Mouse (Mus musculus) intestine, embryonic 15.5 days (tissue): Measurements from ENCODE around the gene Rlf. TPM values are rescaled to one million over a fixed set of nuclear protein-coding genes. Genes with fewer than 3 reads are reported as not detected.

Experiments
- ATAC-seq: fragments of 200-750 bp; cut with Nextera tagmentation; 2 replicates; pipeline ENCODE4 v1.8.0; 2017; ENCODE audit warnings: moderate TSS enrichment, moderate library complexity
- H3K27ac ChIP-seq: fragments of 300-500 bp; sonication (generic); 2 replicates; pipeline ENCODE4 v1.5.1; 2015; ENCODE audit warnings: mild to moderate bottlenecking, inconsistent platforms
- H3K27me3 ChIP-seq: fragments of 300-500 bp; sonication (generic); replicated peaks from 2 replicates; pipeline ENCODE4 v1.6.1; 2015; ENCODE audit warnings: inconsistent platforms
- H3K36me3 ChIP-seq: fragments of 300-500 bp; sonication (generic); 2 replicates; pipeline ENCODE4 v1.6.1; 2015; ENCODE audit warnings: inconsistent platforms
- H3K4me1 ChIP-seq: fragments of 300-500 bp; sonication (generic); replicated peaks from 2 replicates; pipeline ENCODE4 v1.6.1; 2015; ENCODE audit warnings: inconsistent platforms
- H3K4me2 ChIP-seq: fragments of 300-500 bp; sonication (generic); replicated peaks from 2 replicates; pipeline ENCODE4 v1.6.1; 2015; ENCODE audit warnings: mild to moderate bottlenecking, inconsistent platforms
- H3K4me3 ChIP-seq: fragments of 300-500 bp; sonication (generic); replicated peaks from 2 replicates; pipeline ENCODE4 v1.5.1; 2015; ENCODE audit warnings: inconsistent platforms
- H3K9ac ChIP-seq: fragments of 300-500 bp; sonication (generic); 2 replicates; pipeline ENCODE4 v1.6.1; 2015; ENCODE audit warnings: inconsistent platforms
- H3K9me3 ChIP-seq: fragments of 300-500 bp; sonication (generic); 2 replicates; pipeline ENCODE4 v1.6.1; 2016; ENCODE audit warnings: inconsistent platforms
- WGBS: fragments of 180-500 bp; shearing (Covaris S2); methylation state at CpG from one replicate; pipeline ENCODE4 v1.1.7; 2015; 5-methylcytosine and 5-hydroxymethylcytosine counted together
- polyA plus RNA-seq: library from polyadenylated mRNA; unstranded; fragments of >200 nt; fragmentation: Nextera tagmentation; extraction: Ambion mirVana; gene quantifications from 2 replicates; pipeline ENCODE4 v1.2.1, GENCODE M21; 2015

Gene Rlf
- polyA plus RNA-seq, result 22.2 and 23.0 TPM in 2 replicates

DNA sequence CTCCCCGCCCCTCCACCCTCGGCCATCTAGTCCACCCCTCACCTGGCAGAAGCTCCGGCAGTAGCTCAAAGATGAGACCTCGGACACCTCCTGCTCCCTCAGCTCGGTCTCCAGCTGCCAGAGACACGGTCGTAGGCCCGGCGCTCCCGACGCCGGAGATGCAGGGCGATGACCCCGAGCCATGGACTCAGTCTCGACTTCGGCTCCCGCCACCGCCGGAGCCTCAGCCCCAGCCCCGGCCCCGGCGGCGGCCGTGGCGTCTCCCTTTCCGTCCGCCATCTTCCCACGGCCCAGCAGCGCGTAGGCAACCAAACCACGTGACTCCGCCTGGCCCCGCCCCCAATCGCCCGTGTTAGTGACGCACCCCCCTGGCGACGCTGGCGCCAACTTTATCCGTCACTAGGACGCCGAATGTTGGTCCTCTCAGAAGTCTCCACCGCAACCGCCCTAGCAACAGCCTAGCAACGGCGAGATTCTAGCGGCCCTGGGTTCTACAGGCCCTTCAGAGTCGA lies at the start of gene Rlf:
Gene Rlf (minus strand): TSS at position 292 of the 512 bp plus-strand sequence.
- no peaks in the 10 kb centered on the region for H3K36me3 ChIP-seq
- no peaks in the 10 kb centered on the region for H3K9me3 ChIP-seq
- H3K27ac ChIP-seq, result peak within 1 kb of the TSS; percentile 86
- no peaks in the 10 kb centered on the region for H3K27me3 ChIP-seq
- peaks cover 9% of the 10 kb centered on the region; the same call in 1 of the 2 replicates for H3K4me1 ChIP-seq
- peak; percentile 97 for ATAC-seq
- peak within 1 kb of the TSS; percentile 91 for H3K4me3 ChIP-seq
- peak within 1 kb of the TSS; percentile 94 for H3K9ac ChIP-seq
- H3K4me2 ChIP-seq, result peak within 1 kb of the TSS; percentile 56
- under 1% methylated on average over 47 of the region's 48 CpGs for WGBS

- no peaks in the 10 kb centered on the region for H3K4me1 ChIP-seq
- ATAC-seq, result no peak
- H3K9ac ChIP-seq, result no peak overlapping the region
- H3K27me3 ChIP-seq, result no peaks in the 10 kb centered on the region
- H3K9me3 ChIP-seq, result no peaks in the 10 kb centered on the region
- no peak overlapping the region for H3K4me3 ChIP-seq
- no peaks in the 10 kb centered on the region for H3K36me3 ChIP-seq
- whole genome bisulfite sequencing, result 88% methylated on average over 1 of the region's 1 CpGs
- no peak overlapping the region for H3K4me2 ChIP-seq
- H3K27ac ChIP-seq, result no peak overlapping the region
Observed at GRCm38 (mm10) chr4:121241612-121242000, 26.7 kb upstream of the Rlf start.

DNA sequence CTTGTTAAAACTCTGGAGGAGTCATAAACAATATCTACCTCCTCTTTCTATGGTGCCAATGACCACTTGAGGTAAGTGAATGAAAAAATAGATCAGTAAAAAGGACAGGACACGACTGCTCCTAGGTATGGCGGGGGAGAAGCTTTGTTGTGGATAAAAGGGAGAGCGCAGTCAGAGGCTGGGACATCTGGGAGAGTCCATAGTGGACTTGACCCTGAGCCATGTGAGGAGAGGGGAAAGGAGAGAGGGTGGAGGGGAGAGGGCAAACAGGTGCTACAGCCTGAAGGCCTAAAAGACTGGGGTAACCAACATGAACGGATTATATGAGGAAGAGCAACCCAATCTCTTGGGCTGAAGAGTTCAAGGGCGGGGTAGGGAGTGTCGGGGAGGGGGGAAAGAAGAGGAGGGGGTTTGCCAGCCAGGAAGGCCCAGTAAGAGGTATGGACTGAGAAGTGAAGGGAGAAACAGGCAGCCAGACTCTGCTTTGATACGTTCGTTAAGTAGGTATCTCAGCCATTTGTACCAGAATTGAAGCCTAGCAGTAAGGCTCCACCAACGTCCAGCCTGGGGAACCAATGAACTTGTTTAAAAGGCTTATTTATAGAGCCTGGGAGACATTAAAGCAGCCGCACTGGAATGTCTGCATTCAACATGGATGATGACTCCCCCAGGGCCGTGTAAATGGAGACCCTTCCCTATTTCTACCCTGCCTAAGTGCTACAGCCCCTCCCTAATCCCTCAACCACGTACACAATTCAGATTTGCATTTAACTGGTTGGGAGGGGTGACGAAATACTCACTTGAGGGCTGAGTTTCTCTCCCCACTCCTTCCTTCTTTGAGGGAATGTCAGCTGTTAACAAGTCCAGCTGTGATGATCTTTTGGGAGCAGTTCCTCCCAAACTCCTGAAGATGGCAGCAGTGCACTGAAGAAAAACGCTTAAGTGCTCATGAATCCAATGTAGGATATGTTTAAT lies 26.0 kb upstream of the Rlf start:
- Histone ChIP-seq H3K27ac (no peak overlapping the region), H3K4me3 (no peak overlapping the region), H3K9me3 (no peaks in the 10 kb centered on the region), H3K4me2 (no peak overlapping the region), H3K9ac (no peak overlapping the region), H3K27me3 (no peaks in the 10 kb centered on the region), H3K4me1 (no peaks in the 10 kb centered on the region), H3K36me3 (no peaks in the 10 kb centered on the region)
- 45% methylated on average over 14 of the region's 14 CpGs for WGBS
- no peak; the same call in 1 of the 2 replicates for ATAC-seq

- H3K9ac ChIP-seq, result no peak overlapping the region
- ATAC-seq, result no peak
- H3K4me1 ChIP-seq, result no peaks in the 10 kb centered on the region
- 64% methylated on average over 4 of the region's 4 CpGs for WGBS
- no peak overlapping the region for H3K4me2 ChIP-seq
- no peak overlapping the region for H3K4me3 ChIP-seq
- no peak overlapping the region for H3K27ac ChIP-seq
- H3K27me3 ChIP-seq, result no peaks in the 10 kb centered on the region
- no peaks in the 10 kb centered on the region for H3K9me3 ChIP-seq
- H3K36me3 ChIP-seq, result no peaks in the 10 kb centered on the region
Observed at GRCm38 (mm10) chr4:121239878-121240277, 25.0 kb upstream of the Rlf start.

DNA sequence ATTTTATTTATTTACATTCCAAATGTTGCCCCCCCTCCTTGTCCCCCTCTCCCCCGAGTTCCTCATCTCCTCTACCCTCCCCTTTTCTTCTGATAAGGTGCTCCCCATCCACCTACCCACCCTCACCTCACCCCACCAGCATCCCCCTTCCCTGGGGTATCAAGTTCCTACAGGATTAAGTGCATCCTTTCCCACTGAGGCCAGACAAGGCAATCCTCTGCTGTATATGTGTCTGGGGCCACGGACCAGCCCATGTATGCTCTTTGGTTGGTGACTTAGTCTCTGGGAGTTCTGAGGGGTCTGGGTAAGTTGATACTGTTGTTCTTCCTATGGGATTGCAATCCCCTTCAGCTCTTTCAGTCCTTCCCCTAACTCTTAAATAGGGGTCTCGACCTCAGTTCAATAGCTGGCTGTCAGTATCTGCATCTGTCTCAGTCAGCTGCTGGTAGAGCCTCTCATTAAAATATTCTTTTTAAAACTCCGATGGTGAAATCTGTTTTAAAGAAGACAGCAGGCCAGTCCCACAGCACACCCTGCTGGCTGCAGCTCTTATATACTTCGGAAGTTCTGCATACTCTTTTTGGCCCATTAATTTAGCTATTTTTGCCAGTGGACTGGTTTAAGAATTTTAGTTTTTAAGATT lies 17.0 kb upstream of the Rlf start:
- Histone ChIP-seq H3K4me2 (no peak overlapping the region), H3K27me3 (peaks cover 4% of the 10 kb centered on the region; the same call in 1 of the 2 replicates), H3K4me1 (no peaks in the 10 kb centered on the region), H3K27ac (no peak overlapping the region), H3K9ac (no peak overlapping the region), H3K4me3 (no peak overlapping the region), H3K36me3 (no peaks in the 10 kb centered on the region), H3K9me3 (no peaks in the 10 kb centered on the region)
- no peak for ATAC-seq
- WGBS, result 18% methylated on average over 5 of the region's 5 CpGs

DNA sequence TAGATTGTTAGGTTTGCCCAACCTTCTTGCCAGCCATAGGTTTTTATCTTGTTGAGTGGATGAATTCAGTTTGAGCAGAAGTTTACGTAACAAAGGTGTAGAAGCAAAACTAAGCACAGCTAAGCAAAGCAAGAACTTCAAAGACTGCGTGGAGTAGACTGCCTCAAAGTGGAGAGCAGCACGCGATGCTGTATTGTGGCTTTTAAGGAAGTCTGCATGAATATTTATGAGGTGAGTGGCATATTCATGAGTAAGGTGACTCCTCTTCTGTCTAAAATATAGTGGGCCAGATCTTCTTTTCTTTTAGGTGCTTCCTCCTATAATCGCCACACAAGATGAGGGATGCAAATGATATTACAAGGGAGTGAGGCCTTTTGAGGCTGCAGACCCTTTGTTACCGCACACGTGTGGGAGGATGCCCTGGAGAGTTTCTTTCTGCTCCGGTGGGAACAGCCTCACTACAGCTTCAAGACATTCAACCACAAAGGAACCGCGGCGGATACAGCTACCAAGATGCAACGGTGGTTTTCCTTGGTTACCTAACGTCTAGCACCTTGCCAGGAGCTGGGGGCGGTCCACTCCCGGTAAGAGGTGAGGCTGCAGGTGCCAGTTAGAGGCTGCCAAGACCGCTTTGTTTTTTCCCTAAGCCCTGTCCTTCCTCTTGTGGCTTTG lies 16.2 kb upstream of the Rlf start:
- Histone ChIP-seq H3K36me3 (no peaks in the 10 kb centered on the region), H3K9ac (no peak overlapping the region), H3K9me3 (no peaks in the 10 kb centered on the region), H3K4me2 (peak overlapping the region; percentile 26), H3K4me3 (no peak overlapping the region), H3K4me1 (no peaks in the 10 kb centered on the region), H3K27ac (no peak overlapping the region), H3K27me3 (peaks cover 4% of the 10 kb centered on the region; the same call in 1 of the 2 replicates)
- 5% methylated on average over 16 of the region's 16 CpGs for WGBS
- no peak for ATAC-seq

DNA sequence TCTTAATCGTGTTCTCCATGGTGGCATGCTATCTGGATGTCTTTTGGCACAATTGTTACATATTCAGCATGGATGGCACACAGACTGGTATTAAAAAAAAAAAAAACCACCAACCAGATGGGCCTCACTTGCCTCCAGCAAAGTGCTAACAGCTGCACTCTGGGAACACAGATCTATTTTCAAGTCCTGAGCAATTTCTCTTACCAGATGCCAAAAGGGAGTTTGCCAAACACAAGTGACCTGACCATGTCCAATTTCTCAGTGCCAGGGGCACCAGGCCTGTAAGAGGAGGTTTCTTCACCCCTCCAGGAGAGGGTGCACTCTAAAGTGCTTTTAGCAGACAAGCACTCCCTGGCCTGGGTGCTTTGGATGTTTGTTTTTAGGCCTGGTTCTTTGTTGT lies 12.2 kb upstream of the Rlf start:
- H3K27me3 ChIP-seq, result peaks cover 4% of the 10 kb centered on the region; the same call in 1 of the 2 replicates
- H3K27ac ChIP-seq, result no peak overlapping the region
- H3K9ac ChIP-seq, result no peak overlapping the region
- no peaks in the 10 kb centered on the region for H3K36me3 ChIP-seq
- no peak for ATAC-seq
- 74% methylated on average over 1 of the region's 1 CpGs for WGBS
- H3K4me1 ChIP-seq, result no peaks in the 10 kb centered on the region
- H3K4me2 ChIP-seq, result no peak overlapping the region
- H3K9me3 ChIP-seq, result no peaks in the 10 kb centered on the region
- no peak overlapping the region for H3K4me3 ChIP-seq

- H3K9ac ChIP-seq, result no peak overlapping the region
- H3K9me3 ChIP-seq, result no peaks in the 10 kb centered on the region
- no peak overlapping the region for H3K27ac ChIP-seq
- no peaks in the 10 kb centered on the region for H3K36me3 ChIP-seq
- WGBS, result 84% methylated on average over 4 of the region's 4 CpGs
- no peaks in the 10 kb centered on the region for H3K4me1 ChIP-seq
- no peak overlapping the region for H3K4me2 ChIP-seq
- ATAC-seq, result no peak
- no peak overlapping the region for H3K4me3 ChIP-seq
- H3K27me3 ChIP-seq, result no peaks in the 10 kb centered on the region
Observed at GRCm38 (mm10) chr4:121225177-121225576, 10.3 kb upstream of the Rlf start.

- Histone ChIP-seq H3K36me3 (no peaks in the 10 kb centered on the region), H3K4me1 (no peaks in the 10 kb centered on the region), H3K9me3 (no peaks in the 10 kb centered on the region), H3K27ac (no peak overlapping the region), H3K9ac (no peak overlapping the region), H3K27me3 (no peaks in the 10 kb centered on the region), H3K4me3 (no peak overlapping the region), H3K4me2 (no peak overlapping the region)
- 76% methylated on average over 1 of the region's 1 CpGs for WGBS
- no peak for ATAC-seq
Observed at GRCm38 (mm10) chr4:121223136-121223535, 8.3 kb upstream of the Rlf start.

- H3K27ac ChIP-seq, result no peak overlapping the region
Observed at GRCm38 (mm10) chr4:121216216-121216615, 1.3 kb upstream of the Rlf start.

GRCm38 (mm10) chr4:121215489-121215888 lies 605 bp upstream of the Rlf start:
- H3K9ac ChIP-seq, result peak overlapping the region; percentile 94; the same call in 1 of the 2 replicates
- H3K27ac ChIP-seq, result no peak overlapping the region
- H3K36me3 ChIP-seq, result no peaks in the 10 kb centered on the region
- H3K27me3 ChIP-seq, result no peaks in the 10 kb centered on the region
- no peaks in the 10 kb centered on the region for H3K9me3 ChIP-seq
- peak; percentile 14; the same call in 1 of the 2 replicates for ATAC-seq
- peaks cover 9% of the 10 kb centered on the region; the same call in 1 of the 2 replicates for H3K4me1 ChIP-seq
- peak overlapping the region; percentile 91 for H3K4me3 ChIP-seq
- 32% methylated on average over 5 of the region's 5 CpGs for WGBS
- peak overlapping the region; percentile 56 for H3K4me2 ChIP-seq

More at GRCm38 (mm10) chr4:121216216-121216615, 1.3 kb upstream of the Rlf start:
- Histone ChIP-seq H3K9ac (no peak overlapping the region), H3K4me2 (no peak overlapping the region), H3K27me3 (no peaks in the 10 kb centered on the region), H3K4me1 (peaks cover 9% of the 10 kb centered on the region; the same call in 1 of the 2 replicates), H3K36me3 (no peaks in the 10 kb centered on the region), H3K4me3 (no peak overlapping the region), H3K9me3 (no peaks in the 10 kb centered on the region)
- 69% methylated on average over 2 of the region's 2 CpGs for WGBS
- ATAC-seq, result no peak
